Mouse (Mus musculus): ENCODE data around the gene Eci1. TPM values are rescaled to one million over a fixed set of nuclear protein-coding genes. Genes with fewer than 3 reads are reported as not detected.

Gene Eci1
- polyA plus RNA-seq, 1 experiment from 2014 or later: 263 TPM

GRCm38 (mm10) chr17:24477053-24477984 lies 50.9 kb downstream of the Eci1 start:
- H3K9ac ChIP-seq (ENCODE audit: low read length): no peak overlapping the region
- H3K4me3 ChIP-seq (ENCODE audit: low read depth, low read length): no peak overlapping the region
- H3K27ac ChIP-seq (replicated peaks): no peak overlapping the region
- H3K4me1 ChIP-seq (replicated peaks; ENCODE audit: control insufficient read depth, insufficient read depth): peaks cover 8% of the 10 kb centered on the region; the same call in 1 of the 2 replicates
- H3K4me2 ChIP-seq (replicated peaks; ENCODE audit: low read depth): peak overlapping the region; percentile 60
- DNase-seq (ENCODE audit: low spot score) (no peak), ATAC-seq (ENCODE audit: low FRiP score, low TSS enrichment) (no peak)
- WGBS: 90% methylated on average over 20 of the region's 20 CpGs
- H3K27me3 ChIP-seq (ENCODE audit: control insufficient read depth, insufficient read depth, low read length): no peaks in the 10 kb centered on the region
- TF ChIP-seq CTCF (IDR thresholded peaks at IDR 0.05; ENCODE audit: low read depth) (no peak), EP300 (optimal IDR thresholded peaks at IDR 0.05) (no peak)
- no peaks in the 10 kb centered on the region for H3K9me3 ChIP-seq (ENCODE audit: control insufficient read depth, low read length)
- peaks cover 23% of the 10 kb centered on the region for H3K36me3 ChIP-seq (ENCODE audit: control insufficient read depth, insufficient read depth, low read length)

GRCm38 (mm10) chr17:24477985-24478600 lies 51.7 kb downstream of the Eci1 start:
- DNase-seq (ENCODE audit: low spot score) (no peak), ATAC-seq (ENCODE audit: low FRiP score, low TSS enrichment) (peak; percentile 21; the same call in 1 of the 2 replicates)
- H3K27me3 ChIP-seq (ENCODE audit: control insufficient read depth, insufficient read depth, low read length): no peaks in the 10 kb centered on the region
- TF ChIP-seq EP300 (optimal IDR thresholded peaks at IDR 0.05) (no peak), CTCF (IDR thresholded peaks at IDR 0.05; ENCODE audit: low read depth) (no peak)
- peaks cover 4% of the 10 kb centered on the region; the same call in 1 of the 2 replicates for H3K4me1 ChIP-seq (replicated peaks; ENCODE audit: control insufficient read depth, insufficient read depth)
- no peak overlapping the region for H3K27ac ChIP-seq (replicated peaks)
- peak overlapping the region; percentile 60; the same call in 1 of the 2 replicates for H3K9ac ChIP-seq (ENCODE audit: low read length)
- H3K36me3 ChIP-seq (ENCODE audit: control insufficient read depth, insufficient read depth, low read length): peaks cover 23% of the 10 kb centered on the region
- peak overlapping the region; percentile 60 for H3K4me2 ChIP-seq (replicated peaks; ENCODE audit: low read depth)
- no peaks in the 10 kb centered on the region for H3K9me3 ChIP-seq (ENCODE audit: control insufficient read depth, low read length)
- peak overlapping the region; percentile 66 for H3K4me3 ChIP-seq (ENCODE audit: low read depth, low read length)
- 34% methylated on average over 11 of the region's 11 CpGs for WGBS

GRCm38 (mm10) chr17:24478663-24479380 lies 52.4 kb downstream of the Eci1 start, which contains the start of gene Mlst8:
Gene Mlst8, minus strand, starts transcription at chr17:24479078.
- under 1% methylated on average over 48 of the region's 48 CpGs for WGBS
- H3K9me3 ChIP-seq (ENCODE audit: control insufficient read depth, low read length): no peaks in the 10 kb centered on the region
- H3K4me3 ChIP-seq (ENCODE audit: low read depth, low read length): peak within 1 kb of the TSS; percentile 66
- H3K27me3 ChIP-seq (ENCODE audit: control insufficient read depth, insufficient read depth, low read length): no peaks in the 10 kb centered on the region
- peak within 1 kb of the TSS; percentile 60 for H3K4me2 ChIP-seq (replicated peaks; ENCODE audit: low read depth)
- ATAC-seq (ENCODE audit: low FRiP score, low TSS enrichment) (peak; percentile 92), DNase-seq (ENCODE audit: low spot score) (peak; percentile 97)
- H3K27ac ChIP-seq (replicated peaks): peak within 1 kb of the TSS; percentile 92
- peak; percentile 94 for TF ChIP-seq CTCF (IDR thresholded peaks at IDR 0.05; ENCODE audit: low read depth)
- TF ChIP-seq EP300 (optimal IDR thresholded peaks at IDR 0.05): no peak
- peaks cover 4% of the 10 kb centered on the region; the same call in 1 of the 2 replicates for H3K4me1 ChIP-seq (replicated peaks; ENCODE audit: control insufficient read depth, insufficient read depth)
- H3K9ac ChIP-seq (ENCODE audit: low read length): peak within 1 kb of the TSS; percentile 73
- H3K36me3 ChIP-seq (ENCODE audit: control insufficient read depth, insufficient read depth, low read length): peaks cover 23% of the 10 kb centered on the region

- Histone ChIP-seq H3K27ac (replicated peaks) (no peak overlapping the region), H3K9me3 (ENCODE audit: control insufficient read depth, low read length) (no peaks in the 10 kb centered on the region), H3K27me3 (ENCODE audit: control insufficient read depth, insufficient read depth, low read length) (no peaks in the 10 kb centered on the region), H3K4me1 (replicated peaks; ENCODE audit: control insufficient read depth, insufficient read depth) (peaks cover 4% of the 10 kb centered on the region; the same call in 1 of the 2 replicates), H3K4me2 (replicated peaks; ENCODE audit: low read depth) (0 out of 2 replicates have a peak overlapping the region, but pooled peaks have one; percentile 11), H3K9ac (ENCODE audit: low read length) (no peak overlapping the region), H3K4me3 (ENCODE audit: low read depth, low read length) (peak overlapping the region; percentile 66; the same call in 1 of the 2 replicates), H3K36me3 (ENCODE audit: control insufficient read depth, insufficient read depth, low read length) (peaks cover 19% of the 10 kb centered on the region)
- WGBS: 8% methylated on average over 1 of the region's 1 CpGs
- DNase-seq (ENCODE audit: low spot score) (no peak), ATAC-seq (ENCODE audit: low FRiP score, low TSS enrichment) (no peak)
- TF ChIP-seq EP300 (optimal IDR thresholded peaks at IDR 0.05) (no peak), CTCF (IDR thresholded peaks at IDR 0.05; ENCODE audit: low read depth) (no peak)
These were observed 53.0 kb downstream of the Eci1 start for GRCm38 (mm10) chr17:24479431-24479830.

- no peak overlapping the region for H3K4me2 ChIP-seq (replicated peaks; ENCODE audit: low read depth)
These were observed 53.9 kb downstream of the Eci1 start for GRCm38 (mm10) chr17:24480201-24480826.

More at GRCm38 (mm10) chr17:24480201-24480826, 53.9 kb downstream of the Eci1 start:
- H3K9ac ChIP-seq (ENCODE audit: low read length): no peak overlapping the region
- ATAC-seq (ENCODE audit: low FRiP score, low TSS enrichment) (no peak), DNase-seq (ENCODE audit: low spot score) (no peak)
- H3K27me3 ChIP-seq (ENCODE audit: control insufficient read depth, insufficient read depth, low read length): no peaks in the 10 kb centered on the region
- WGBS: 33% methylated on average over 3 of the region's 3 CpGs
- no peak overlapping the region for H3K4me3 ChIP-seq (ENCODE audit: low read depth, low read length)
- TF ChIP-seq CTCF (IDR thresholded peaks at IDR 0.05; ENCODE audit: low read depth): peak; percentile 62
- TF ChIP-seq EP300 (optimal IDR thresholded peaks at IDR 0.05): no peak
- H3K9me3 ChIP-seq (ENCODE audit: control insufficient read depth, low read length): no peaks in the 10 kb centered on the region
- H3K4me1 ChIP-seq (replicated peaks; ENCODE audit: control insufficient read depth, insufficient read depth): peaks cover 4% of the 10 kb centered on the region; the same call in 1 of the 2 replicates
- H3K27ac ChIP-seq (replicated peaks): no peak overlapping the region
- H3K36me3 ChIP-seq (ENCODE audit: control insufficient read depth, insufficient read depth, low read length): peaks cover 15% of the 10 kb centered on the region
